Mouse (Mus musculus) lung, adult 2 months (tissue): Measurements from ENCODE around the gene Usp38. TPM values are rescaled to one million over a fixed set of nuclear protein-coding genes. Genes with fewer than 3 reads are reported as not detected.

Source experiments
- DNase-seq: peaks from one replicate; pipeline ENCODE4 v3.0.0; 2022
- H3K4me1 ChIP-seq: fragments of 200-500 bp; 2 replicates; pipeline ENCODE4 v1.6.1; 2011; ENCODE audit warnings: low read length; ENCODE audit not compliant: control insufficient read depth, insufficient read depth
- H3K4me3 ChIP-seq: fragments of 200-500 bp; replicated peaks from 2 replicates; pipeline ENCODE3; 2011; ENCODE audit warnings: low read depth, mild to moderate bottlenecking, control low read depth, low read length; ENCODE audit errors: extremely low read depth
- CTCF ChIP-seq: fragments of 200-500 bp; IDR thresholded peaks from 2 replicates; pipeline ENCODE4 v1.5.1; 2011; ENCODE audit warnings: mild to moderate bottlenecking, low read length, control low read depth; ENCODE audit not compliant: insufficient read depth
- POLR2A ChIP-seq: fragments of 200-500 bp; IDR thresholded peaks from 2 replicates; pipeline ENCODE4 v1.6.1; 2011; ENCODE audit warnings: low read depth, mild to moderate bottlenecking, control low read depth, low read length, borderline replicate concordance; ENCODE audit errors: extremely low read depth
- WGBS: fragments of 180-500 bp; shearing (Covaris S2); methylation state at CpG from one replicate; pipeline ENCODE4 v1.1.7; 2018; 5-methylcytosine and 5-hydroxymethylcytosine counted together
- polyA plus RNA-seq: library from polyadenylated mRNA; depleted of rRNA; stranded (reverse); fragments of >200 nt; gene quantifications from 2 replicates; pipeline ENCODE4 v1.2.3, GENCODE M21; 2012

The Usp38 gene
- polyA plus RNA-seq, 1 experiment = 8.1 TPM

- TF ChIP-seq CTCF (no peak), POLR2A (no peak)
- no peak for DNase-seq
- WGBS = 87% methylated on average over 3 of the region's 3 CpGs
- H3K4me1 ChIP-seq = peaks cover 4% of the 10 kb centered on the region; the same call in 1 of the 2 replicates
- H3K4me3 ChIP-seq = no peak overlapping the region
Observed at GRCm38 (mm10) chr8:80963095-80963494, 51.6 kb downstream of the Usp38 start.

DNA sequence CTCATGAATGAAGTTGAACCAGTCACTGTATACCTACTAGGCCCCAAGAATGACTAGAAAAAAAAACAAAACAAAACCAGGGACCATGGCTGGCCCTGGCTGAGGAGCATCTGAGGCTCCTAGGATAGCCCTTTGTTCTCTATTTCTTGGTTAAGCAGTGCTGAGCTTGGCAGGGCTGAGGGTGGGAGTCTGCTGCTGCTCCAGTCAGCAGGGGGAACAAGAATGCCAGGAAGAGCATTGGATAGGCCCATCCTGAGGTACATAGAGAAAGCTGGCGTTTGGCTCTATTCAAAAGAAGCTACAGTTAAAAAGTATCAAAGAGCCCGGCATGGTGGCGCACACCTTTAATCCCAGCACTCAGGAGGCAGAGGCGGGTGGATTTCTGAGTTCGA is 52.1 kb downstream of the Usp38 start:
- no peak for DNase-seq
- H3K4me3 ChIP-seq = no peak overlapping the region
- WGBS = 81% methylated on average over 5 of the region's 5 CpGs
- TF ChIP-seq POLR2A (no peak), CTCF (no peak)
- peaks cover 4% of the 10 kb centered on the region; the same call in 1 of the 2 replicates for H3K4me1 ChIP-seq

DNA sequence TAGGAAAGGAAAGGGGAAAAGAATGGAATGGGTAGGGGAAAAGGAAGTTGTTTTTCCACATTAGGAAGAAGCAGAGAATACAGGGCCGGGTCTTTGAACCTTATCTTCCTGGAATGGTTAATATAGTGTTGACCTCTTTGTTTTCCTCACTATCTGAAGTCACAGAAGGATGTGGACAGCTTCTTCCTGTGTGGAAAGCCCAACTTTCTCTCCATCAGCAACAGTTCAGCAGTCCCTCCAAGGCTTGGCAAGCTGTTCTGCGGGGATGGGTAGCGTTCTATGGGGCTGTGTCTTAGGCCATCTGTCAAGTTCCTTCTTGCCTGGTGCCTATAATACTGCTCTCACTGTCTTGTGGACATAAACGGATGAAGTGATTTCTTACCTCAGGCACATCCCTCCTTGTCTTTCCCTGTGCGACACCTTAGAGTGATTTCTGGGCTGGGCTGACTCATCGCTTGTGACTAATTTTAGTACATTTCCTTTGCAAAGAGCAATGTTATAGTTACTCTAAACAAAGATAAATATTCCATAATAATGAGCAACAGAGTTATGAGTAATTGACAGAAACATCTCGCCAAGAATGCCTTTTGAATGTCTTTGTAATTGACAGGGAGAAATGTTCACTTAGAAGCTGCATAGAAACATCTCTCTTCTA is 52.7 kb downstream of the Usp38 start:
- WGBS = 37% methylated on average over 7 of the region's 7 CpGs
- DNase-seq = no peak
- H3K4me3 ChIP-seq = no peak overlapping the region
- TF ChIP-seq POLR2A = no peak
- no peak for TF ChIP-seq CTCF
- H3K4me1 ChIP-seq = peaks cover 4% of the 10 kb centered on the region; the same call in 1 of the 2 replicates

- Histone ChIP-seq H3K4me3 (no peak overlapping the region), H3K4me1 (peaks cover 4% of the 10 kb centered on the region; the same call in 1 of the 2 replicates)
- WGBS = 79% methylated on average over 4 of the region's 4 CpGs
- TF ChIP-seq POLR2A (no peak), CTCF (no peak)
- no peak for DNase-seq
Observed at GRCm38 (mm10) chr8:80961070-80961609, 53.6 kb downstream of the Usp38 start.

GRCm38 (mm10) chr8:80959588-80960268 is 55.0 kb downstream of the Usp38 start:
- 87% methylated on average over 9 of the region's 9 CpGs for WGBS
- DNase-seq = no peak
- peaks cover 4% of the 10 kb centered on the region; the same call in 1 of the 2 replicates for H3K4me1 ChIP-seq
- no peak overlapping the region for H3K4me3 ChIP-seq
- TF ChIP-seq CTCF = no peak
- no peak for TF ChIP-seq POLR2A

GRCm38 (mm10) chr8:80957776-80958175 is 57.0 kb downstream of the Usp38 start:
- TF ChIP-seq CTCF = no peak
- TF ChIP-seq POLR2A = no peak
- H3K4me3 ChIP-seq = no peak overlapping the region
- H3K4me1 ChIP-seq = peaks cover 4% of the 10 kb centered on the region; the same call in 1 of the 2 replicates
- DNase-seq = no peak
- 71% methylated on average over 5 of the region's 5 CpGs for WGBS

- no peak for TF ChIP-seq POLR2A
- TF ChIP-seq CTCF = no peak
- WGBS = 78% methylated on average over 3 of the region's 3 CpGs
Observed at GRCm38 (mm10) chr8:80952973-80953372, 61.8 kb downstream of the Usp38 start.

GRCm38 (mm10) chr8:80952235-80952915 is 62.4 kb downstream of the Usp38 start:
- no peaks in the 10 kb centered on the region; the same call in 1 of the 2 replicates for H3K4me1 ChIP-seq
- no peak overlapping the region for H3K4me3 ChIP-seq
- DNase-seq = no peak
- TF ChIP-seq POLR2A (no peak), CTCF (no peak)
- 39% methylated on average over 6 of the region's 6 CpGs for WGBS

More at GRCm38 (mm10) chr8:80952973-80953372, 61.8 kb downstream of the Usp38 start:
- Histone ChIP-seq H3K4me3 (no peak overlapping the region), H3K4me1 (no peaks in the 10 kb centered on the region; the same call in 1 of the 2 replicates)
- DNase-seq = no peak

DNA sequence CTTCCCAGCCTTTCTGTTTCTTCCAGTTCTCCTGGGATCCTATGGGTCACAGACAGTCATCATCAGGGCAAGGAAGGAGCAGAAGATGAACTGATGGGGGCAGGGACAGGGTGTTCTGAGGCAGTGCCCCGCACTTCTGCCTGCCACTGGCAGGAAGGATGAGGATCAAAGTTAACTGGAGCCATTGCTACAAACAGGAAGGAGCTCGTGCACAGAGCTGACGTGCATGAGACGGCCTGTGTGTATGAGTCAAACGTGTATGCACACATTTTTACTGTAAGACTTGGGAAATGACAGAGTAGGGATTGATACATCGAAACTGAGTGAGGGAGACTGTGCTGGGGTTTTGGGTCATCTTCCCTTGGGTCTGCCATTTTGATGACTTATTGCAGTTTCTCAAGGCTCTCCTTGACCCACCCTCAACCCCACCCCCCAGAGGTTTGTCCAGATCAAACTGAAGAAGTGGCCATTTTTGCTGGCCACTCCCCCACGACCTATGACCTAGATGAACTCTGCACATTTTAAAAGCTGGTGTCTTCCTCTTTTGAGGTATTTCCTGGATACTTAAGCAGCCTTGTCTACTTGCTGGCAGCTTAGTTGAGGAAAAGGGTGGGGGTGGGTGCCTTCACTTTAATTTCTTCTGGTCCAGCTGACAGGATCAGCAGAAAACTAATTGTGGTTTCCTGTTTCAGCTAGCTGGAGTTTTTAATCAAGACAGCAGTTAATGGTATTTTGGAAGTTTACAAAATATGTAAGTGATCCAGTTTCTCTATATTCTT is 66.1 kb downstream of the Usp38 start:
- Histone ChIP-seq H3K4me3 (no peak overlapping the region), H3K4me1 (no peaks in the 10 kb centered on the region; the same call in 1 of the 2 replicates)
- WGBS = 28% methylated on average over 7 of the region's 7 CpGs
- no peak for TF ChIP-seq POLR2A
- TF ChIP-seq CTCF = no peak
- no peak for DNase-seq
